Mouse (Mus musculus) lung, adult 2 months (tissue): ENCODE results near the gene Urah.

Source experiments
- CTCF ChIP-seq: fragments of 200-500 bp; IDR thresholded peaks from 2 replicates; pipeline ENCODE4 v1.5.1; 2011; ENCODE audit warnings: mild to moderate bottlenecking, low read length, control low read depth; ENCODE audit not compliant: insufficient read depth
- POLR2A ChIP-seq: fragments of 200-500 bp; IDR thresholded peaks from 2 replicates; pipeline ENCODE4 v1.6.1; 2011; ENCODE audit warnings: low read depth, mild to moderate bottlenecking, control low read depth, low read length, borderline replicate concordance; ENCODE audit errors: extremely low read depth

DNA sequence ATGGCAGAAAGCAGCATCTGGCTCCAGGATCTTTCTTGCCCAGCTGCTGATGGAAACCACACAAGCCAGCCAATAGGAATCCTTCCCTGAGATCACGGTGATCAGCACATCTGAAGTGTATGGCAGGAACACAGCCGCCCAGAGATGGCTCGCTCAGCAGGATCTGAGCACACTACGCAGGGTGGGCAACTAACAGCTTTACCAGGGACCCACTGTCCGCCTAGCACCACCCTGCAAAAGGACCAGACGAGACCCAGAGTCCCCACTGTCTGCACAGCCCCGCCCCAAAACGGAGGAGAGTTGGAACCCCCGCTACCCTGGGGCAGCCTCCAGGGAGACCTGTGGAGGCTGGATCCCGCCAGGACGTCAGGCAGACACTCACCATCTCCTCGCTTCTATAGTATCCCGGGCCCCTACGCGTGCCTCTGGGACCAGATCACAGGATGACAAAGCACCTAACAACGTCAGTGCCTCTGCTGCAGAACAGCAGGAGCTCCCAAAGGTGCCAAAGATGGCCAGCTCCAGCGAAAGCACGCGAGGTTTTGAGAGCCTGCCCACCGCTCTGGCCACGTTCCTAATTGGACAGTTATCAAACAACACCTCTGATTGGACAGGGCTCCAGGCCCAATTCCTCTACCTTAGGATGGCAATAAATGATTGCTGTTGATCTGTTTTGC lies 13.0 kb upstream of the Urah start, which contains the start of gene Zfp941:
- TF ChIP-seq POLR2A (no peak), CTCF (no peak)
